Mouse (Mus musculus) splenic B cell, adult 2 months (primary cell): Measurements from ENCODE around the gene Rftn2.
A peak's percentile ranks its signal among the peaks of the same experiment; 100 is the strongest.

ENCODE experiments used
- DNase-seq: peaks from one replicate; pipeline ENCODE4 v3.0.0-alpha.2; 2011; ENCODE audit warnings: low read depth, low spot score
- H3K27me3 ChIP-seq: 2 replicates; pipeline ENCODE4 v1.6.1; 2012; ENCODE audit warnings: mild to moderate bottlenecking, low read length, moderate library complexity, mixed read lengths; ENCODE audit not compliant: control insufficient read depth, poor library complexity, insufficient read depth, severe bottlenecking
- H3K36me3 ChIP-seq: 2 replicates; pipeline ENCODE4 v1.6.1; 2012; ENCODE audit warnings: mild to moderate bottlenecking, low read length, moderate library complexity, mixed read lengths; ENCODE audit not compliant: control insufficient read depth, poor library complexity, insufficient read depth, severe bottlenecking

Gene Rftn2

GRCm38 (mm10) chr1:55226011-55226857 is at the start of gene Rftn2:
Gene Rftn2 (minus strand): TSS chr1:55226782.
- Histone ChIP-seq H3K27me3 (no peaks in the 10 kb centered on the region), H3K36me3 (no peaks in the 10 kb centered on the region)
- DNase-seq: no peak

GRCm38 (mm10) chr1:55265447-55265846 is 38.9 kb upstream of the Rftn2 start:
- Histone ChIP-seq H3K36me3 (no peaks in the 10 kb centered on the region), H3K27me3 (no peaks in the 10 kb centered on the region)
- peak; percentile 19 for DNase-seq

- H3K36me3 ChIP-seq: no peaks in the 10 kb centered on the region
- no peaks in the 10 kb centered on the region for H3K27me3 ChIP-seq
- no peak for DNase-seq
Measured at GRCm38 (mm10) chr1:55264385-55264784, 37.8 kb upstream of the Rftn2 start.

GRCm38 (mm10) chr1:55246374-55246773 is 19.8 kb upstream of the Rftn2 start:
- H3K36me3 ChIP-seq: no peaks in the 10 kb centered on the region; the same call in 1 of the 2 replicates
- no peak for DNase-seq
- H3K27me3 ChIP-seq: no peaks in the 10 kb centered on the region

- Histone ChIP-seq H3K36me3 (no peaks in the 10 kb centered on the region; the same call in 1 of the 2 replicates), H3K27me3 (no peaks in the 10 kb centered on the region)
- DNase-seq: peak; percentile 82
Measured at GRCm38 (mm10) chr1:55239237-55239636, 12.7 kb upstream of the Rftn2 start.

- Histone ChIP-seq H3K27me3 (no peaks in the 10 kb centered on the region), H3K36me3 (no peaks in the 10 kb centered on the region; the same call in 1 of the 2 replicates)
- DNase-seq: no peak
Measured at GRCm38 (mm10) chr1:55238496-55238895, 11.9 kb upstream of the Rftn2 start.

GRCm38 (mm10) chr1:55237643-55238161 is 11.1 kb upstream of the Rftn2 start:
- Histone ChIP-seq H3K27me3 (no peaks in the 10 kb centered on the region), H3K36me3 (no peaks in the 10 kb centered on the region)
- DNase-seq: peak; percentile 20

- Histone ChIP-seq H3K27me3 (no peaks in the 10 kb centered on the region), H3K36me3 (no peaks in the 10 kb centered on the region)
- peak; percentile 97 for DNase-seq
Measured at GRCm38 (mm10) chr1:55236890-55237642, 10.5 kb upstream of the Rftn2 start, which contains the start of gene Mars2. Gene Mars2 (plus strand): TSS chr1:55237177.

GRCm38 (mm10) chr1:55236487-55236886 is 9.9 kb upstream of the Rftn2 start:
- no peaks in the 10 kb centered on the region for H3K36me3 ChIP-seq
- H3K27me3 ChIP-seq: no peaks in the 10 kb centered on the region
- DNase-seq: no peak

- Histone ChIP-seq H3K36me3 (no peaks in the 10 kb centered on the region), H3K27me3 (no peaks in the 10 kb centered on the region)
- no peak for DNase-seq
Measured at GRCm38 (mm10) chr1:55234910-55235520, 8.4 kb upstream of the Rftn2 start.

- no peaks in the 10 kb centered on the region for H3K36me3 ChIP-seq
- no peaks in the 10 kb centered on the region for H3K27me3 ChIP-seq
- DNase-seq: no peak
Measured at GRCm38 (mm10) chr1:55228256-55228884, 1.8 kb upstream of the Rftn2 start.

- H3K36me3 ChIP-seq: no peaks in the 10 kb centered on the region
- no peaks in the 10 kb centered on the region for H3K27me3 ChIP-seq
- no peak for DNase-seq
Measured at GRCm38 (mm10) chr1:55227376-55227775, 794 bp upstream of the Rftn2 start.

- H3K36me3 ChIP-seq: no peaks in the 10 kb centered on the region
- no peaks in the 10 kb centered on the region for H3K27me3 ChIP-seq
- no peak for DNase-seq
Measured at GRCm38 (mm10) chr1:55225398-55225797, 1.2 kb downstream of the Rftn2 start.

GRCm38 (mm10) chr1:55224111-55224510 is 2.5 kb downstream of the Rftn2 start:
- Histone ChIP-seq H3K27me3 (no peaks in the 10 kb centered on the region), H3K36me3 (no peaks in the 10 kb centered on the region)
- no peak for DNase-seq
